Mouse (Mus musculus) forebrain, embryonic 16.5 days (tissue): ENCODE measurements around the gene Rtl8a. TPM values are rescaled to one million over a fixed set of nuclear protein-coding genes. Genes with fewer than 3 reads are reported as not detected.
"Not testable (repeated sequence)": the region's sequence is repeated elsewhere in the genome, so short reads cannot be mapped to it uniquely, and the experiment has no call there.

Source experiments
- ATAC-seq: fragments of 200-750 bp; cut with Nextera tagmentation; 2 replicates; pipeline ENCODE4 v1.8.0; 2017; ENCODE audit warnings: mild to moderate bottlenecking, moderate library complexity
- H3K27ac ChIP-seq: fragments of 300-500 bp; sonication (generic); 2 replicates; pipeline ENCODE4 v1.5.1; 2014; ENCODE audit warnings: low read length, control low read depth
- H3K27me3 ChIP-seq: fragments of 300-500 bp; sonication (generic); replicated peaks from 2 replicates; pipeline ENCODE4 v1.6.1; 2014; ENCODE audit warnings: low read length; ENCODE audit not compliant: control insufficient read depth, insufficient read depth
- H3K36me3 ChIP-seq: fragments of 300-500 bp; sonication (generic); 2 replicates; pipeline ENCODE4 v1.6.1; 2014; ENCODE audit not compliant: control insufficient read depth, insufficient read depth
- H3K4me1 ChIP-seq: fragments of 300-500 bp; sonication (generic); replicated peaks from 2 replicates; pipeline ENCODE4 v1.6.1; 2014; ENCODE audit warnings: low read length; ENCODE audit not compliant: control insufficient read depth, insufficient read depth
- H3K4me2 ChIP-seq: fragments of 300-500 bp; sonication (generic); 2 replicates; pipeline ENCODE4 v1.6.1; 2014; ENCODE audit warnings: mild to moderate bottlenecking, low read length, control low read depth
- H3K4me3 ChIP-seq: fragments of 300-500 bp; sonication (generic); replicated peaks from 2 replicates; pipeline ENCODE4 v1.5.1; 2014; ENCODE audit warnings: mild to moderate bottlenecking, low read length, control low read depth
- H3K9ac ChIP-seq: fragments of 300-500 bp; sonication (generic); replicated peaks from 2 replicates; pipeline ENCODE4 v1.6.1; 2014; ENCODE audit warnings: low read depth, low read length, control low read depth
- H3K9me3 ChIP-seq: fragments of 300-500 bp; sonication (generic); 2 replicates; pipeline ENCODE4 v1.6.1; 2016; ENCODE audit warnings: low read length; ENCODE audit not compliant: control insufficient read depth
- WGBS: fragments of 180-500 bp; shearing (Covaris S2); extraction: QIAGEN DNeasy Blood & Tissue Kit; methylation state at CpG from one replicate; pipeline ENCODE4 v1.1.7; 2014; 5-methylcytosine and 5-hydroxymethylcytosine counted together
- polyA plus RNA-seq: library from polyadenylated mRNA; unstranded; fragments of >200 nt; fragmentation: Nextera tagmentation; extraction: Ambion mirVana; gene quantifications from 2 replicates; pipeline ENCODE4 v1.2.1, GENCODE M21; 2015

The Rtl8a gene
- polyA plus RNA-seq, 1 experiment from 2014 or later, result 154 TPM

DNA sequence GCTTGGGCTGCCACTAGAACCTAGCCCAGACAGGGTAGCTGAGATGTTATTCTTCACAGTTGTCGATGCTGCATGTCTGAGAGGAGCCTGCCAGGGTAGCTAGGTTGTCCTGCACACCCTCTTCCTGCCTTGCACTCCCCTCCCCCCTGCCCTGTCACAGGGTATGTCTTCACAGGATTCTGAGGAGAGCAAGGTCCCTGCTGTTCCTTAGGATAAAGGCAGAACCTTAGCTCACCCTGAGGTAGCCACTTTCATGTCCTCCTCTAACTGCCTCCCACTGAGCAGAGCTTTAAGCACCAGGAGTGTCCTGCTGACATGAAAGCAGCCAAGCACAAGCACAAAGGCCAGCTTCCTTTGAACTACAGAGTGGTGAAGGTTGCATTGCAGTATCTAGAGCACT lies 37.3 kb downstream of the Rtl8a start:
- WGBS, result 31% methylated on average over 1 of the region's 1 CpGs
- not testable (repeated sequence) for H3K4me3 ChIP-seq, H3K4me2 ChIP-seq, ATAC-seq, H3K4me1 ChIP-seq, H3K9me3 ChIP-seq, H3K27ac ChIP-seq, H3K27me3 ChIP-seq, H3K36me3 ChIP-seq, H3K9ac ChIP-seq

DNA sequence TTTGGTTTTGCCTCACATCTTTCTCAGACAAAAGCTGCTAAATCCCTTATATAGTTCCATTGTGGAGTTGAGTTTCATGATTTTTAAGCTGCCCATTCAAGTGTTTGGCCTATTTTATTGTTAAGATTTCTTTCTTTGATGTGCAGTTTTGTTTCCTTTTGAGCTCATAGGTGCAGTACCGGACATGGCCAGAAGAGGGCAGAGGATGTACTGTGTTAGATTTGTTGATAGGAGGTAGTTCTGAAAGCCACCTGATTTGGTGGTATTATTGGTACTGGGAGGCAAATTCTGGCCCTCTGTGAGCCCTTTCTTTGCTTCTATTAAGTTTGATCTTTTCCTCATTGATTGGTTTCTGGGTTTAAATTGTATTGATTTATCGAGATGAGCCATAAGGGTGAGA lies 43.5 kb downstream of the Rtl8a start:
- H3K9me3 ChIP-seq, H3K4me1 ChIP-seq, H3K36me3 ChIP-seq, H3K27me3 ChIP-seq, H3K4me3 ChIP-seq, H3K4me2 ChIP-seq, H3K27ac ChIP-seq, ATAC-seq, H3K9ac ChIP-seq: not testable (repeated sequence)
- WGBS, result 52% methylated on average over 2 of the region's 2 CpGs

Other genes starting within 250 kb of the Rtl8a start
- gene Etd, start 208.8 kb downstream of the Rtl8a start, polyA plus RNA-seq, result not detected in 2 replicates
- 87.0 and 116 TPM in 2 replicates for gene Rtl8c, start 35.6 kb downstream of the Rtl8a start, polyA plus RNA-seq
- gene Gm14597, start 34.7 kb downstream of the Rtl8a start, polyA plus RNA-seq, result not detected in 2 replicates
- 112 and 119 TPM in 2 replicates for gene Rtl8b, start 26.7 kb upstream of the Rtl8a start, polyA plus RNA-seq
- gene 4930502E18Rik, start 81.1 kb upstream of the Rtl8a start, polyA plus RNA-seq, result not detected in 2 replicates
- gene 1700013H16Rik, start 114.1 kb upstream of the Rtl8a start, polyA plus RNA-seq, result not detected in 2 replicates
- gene Zfp36l3, start 132.7 kb upstream of the Rtl8a start, polyA plus RNA-seq, result not detected in 2 replicates
- 0.65 and 0.67 TPM in 2 replicates for gene Xlr, start 154.0 kb upstream of the Rtl8a start, polyA plus RNA-seq